Mouse (Mus musculus) layer of hippocampus, adult 6 months (tissue): ENCODE measurements around the gene Arsb. TPM values are rescaled to one million over a fixed set of nuclear protein-coding genes. Genes with fewer than 3 reads are reported as not detected.

Experiments used
- long read RNA-seq, 2 experiments: library from polyadenylated mRNA; unstranded; transcript quantifications; one replicate each; pipeline ENCODE4 v2.0.0; 2019 to 2020
- microRNA-seq: library from miRNA; unstranded; fragments of <30 nt; microRNA quantifications from one replicate; pipeline ENCODE4 v1.2.0, GENCODE M21; 2020
- polyA plus RNA-seq: library from polyadenylated mRNA; unstranded; fragments of <200 nt; fragmentation: Nextera tagmentation; gene quantifications from 2 replicates; pipeline ENCODE4 v1.2.3, GENCODE M21; 2021

Arsb gene
- 58.8 and 72.0 TPM in 2 replicates for polyA plus RNA-seq
- long read RNA-seq, experiment 1, full-length matches to known transcripts, result 11 of 31 reads
- long read RNA-seq, experiment 1, partial matches to known transcripts, result 5 of 31 reads
- long read RNA-seq, experiment 1, other reads (novel, unspliced or antisense), result 15 of 31 reads
- long read RNA-seq, experiment 2, full-length matches to known transcripts, result 50 of 87 reads
- long read RNA-seq, experiment 2, partial matches to known transcripts, result 6 of 87 reads
- long read RNA-seq, experiment 2, other reads (novel, unspliced or antisense), result 31 of 87 reads

GRCm38 (mm10) chr13:93771588-93772278 is at the start of gene Arsb:
TSS of gene Arsb (plus strand) at chr13:93771630.

Small RNA genes lying within 50 kb of the gene (microRNA-seq; reads per million reads assigned to microRNA genes)
- gene Gm25534, result not detected
- not detected for gene Mir5624

Other genes with a start within 250 kb of the Arsb start
- gene Bhmt, start 133.7 kb upstream of the Arsb start, polyA plus RNA-seq, result 0.58 TPM in 1 of 2 replicates, not detected in the other
- 0.16 TPM in 1 of 2 replicates, not detected in the other for gene Bhmt2, start 97.3 kb upstream of the Arsb start, polyA plus RNA-seq
- 0.06 and 0.31 TPM in 2 replicates for gene Dmgdh, start 97.2 kb upstream of the Arsb start, polyA plus RNA-seq